8 mouse cellular contexts compared by ENCODE assay signal in the genomic region with DNA sequence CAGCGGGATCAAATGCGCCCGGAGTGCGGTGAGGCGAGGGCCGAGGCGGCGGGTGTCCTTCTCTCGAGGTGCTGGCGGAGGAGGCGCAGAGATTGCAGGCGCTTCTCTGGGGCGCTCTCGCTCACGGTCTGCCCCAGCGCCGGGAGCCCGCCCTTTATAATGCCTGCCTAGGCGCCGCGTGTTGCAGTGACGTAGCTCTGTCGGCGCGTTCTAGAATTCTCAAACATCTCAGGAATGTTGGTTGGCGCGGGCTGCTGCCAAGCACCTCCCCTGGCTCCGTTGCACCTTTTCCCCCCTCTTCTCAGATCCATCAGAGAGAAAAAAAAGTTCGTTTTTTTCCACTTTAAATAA. TPM values are rescaled to one million over a fixed set of nuclear protein-coding genes. Genes with fewer than 3 reads are reported as not detected.
DNase-seq lines count a peak whose midpoint lies in the region; ATAC-seq and TF ChIP-seq lines count a peak whose summit lies in the region.

A gene (minus strand): TSS at position 130 of the 351 bp plus-strand sequence.

- WGBS in bone marrow, adult 2 months = under 1% methylated on average over 29 of the region's 29 CpGs
- whole genome bisulfite sequencing in hindbrain, embryonic 10.5 days = 0% methylated on average over 29 of the region's 29 CpGs

- peaks cover 10% of the 10 kb centered on the region for H3K36me3 ChIP-seq in ES-Bruce4 (ENCODE audit: control insufficient read depth, insufficient read depth, low read length, poor library complexity, severe bottlenecking)
- peaks cover 7% of the 10 kb centered on the region; the same call in 1 of the 2 replicates for H3K36me3 ChIP-seq in hindbrain, embryonic 10.5 days

- ATAC-seq in megakaryocyte progenitor cell, adult 5-6 weeks (replicated peaks; ENCODE audit: poor library complexity) = peak; percentile 6; the same call in 1 of the 2 replicates

- peak; percentile 61 for TF ChIP-seq POLR2A in ES-Bruce4 (IDR thresholded peaks at IDR 0.05; ENCODE audit: insufficient read depth, low read length)
- no peak for TF ChIP-seq POLR2A in bone marrow, adult 2 months (IDR thresholded peaks at IDR 0.05; ENCODE audit: borderline replicate concordance, control insufficient read depth, low read depth, low read length)

- H3K9ac ChIP-seq in ES-Bruce4 (ENCODE audit: low read depth, poor library complexity, severe bottlenecking) = peak within 1 kb of the TSS; percentile 94

- H3K4me1 ChIP-seq in ES-Bruce4 (ENCODE audit: control insufficient read depth, insufficient read depth, low read length) = peaks cover 3% of the 10 kb centered on the region
- no peaks in the 10 kb centered on the region for H3K4me1 ChIP-seq in bone marrow, adult 2 months (ENCODE audit: control insufficient read depth, insufficient read depth, low read length)
- peaks cover 92% of the 10 kb centered on the region for H3K4me1 ChIP-seq in hindbrain, embryonic 10.5 days (replicated peaks)

- H3K27ac ChIP-seq in ES-Bruce4 (ENCODE audit: insufficient read depth, low read length) = peak within 1 kb of the TSS; percentile 39; the same call in 1 of the 2 replicates
- no peak within 1 kb of the TSS for H3K27ac ChIP-seq in bone marrow, adult 2 months (ENCODE audit: control insufficient read depth, insufficient read depth, low read depth, low read length, poor library complexity)
- peak within 1 kb of the TSS; percentile 95 for H3K27ac ChIP-seq in hindbrain, embryonic 10.5 days

- peak; percentile 64; the same call in 1 of the 2 replicates for TF ChIP-seq EP300 in ES-Bruce4 (IDR thresholded peaks at IDR 0.05; ENCODE audit: insufficient read depth, low read depth, low read length)

- no peaks in the 10 kb centered on the region for H3K9me3 ChIP-seq in ES-Bruce4 (replicated peaks; ENCODE audit: control insufficient read depth, insufficient read depth, low read length, poor library complexity, severe bottlenecking)
- no peaks in the 10 kb centered on the region for H3K9me3 ChIP-seq in hindbrain, embryonic 10.5 days

- H3K4me3 ChIP-seq in ES-Bruce4 (ENCODE audit: low read depth, low read length) = peak within 1 kb of the TSS; percentile 86
- no peak within 1 kb of the TSS for H3K4me3 ChIP-seq in bone marrow, adult 2 months (replicated peaks; ENCODE audit: control insufficient read depth, low read depth, low read length)
- H3K4me3 ChIP-seq in hindbrain, embryonic 10.5 days = peak within 1 kb of the TSS; percentile 72

- no peak for TF ChIP-seq CTCF in ES-Bruce4 (IDR thresholded peaks at IDR 0.05; ENCODE audit: low read depth, low read length)
- no peak for TF ChIP-seq CTCF in bone marrow, adult 2 months (IDR thresholded peaks at IDR 0.05; ENCODE audit: control insufficient read depth, insufficient read depth, low read length)

- no peaks in the 10 kb centered on the region for H3K27me3 ChIP-seq in ES-Bruce4 (ENCODE audit: control insufficient read depth, insufficient read depth, low read length, poor library complexity, severe bottlenecking)
- peaks cover 52% of the 10 kb centered on the region for H3K27me3 ChIP-seq in hindbrain, embryonic 10.5 days (ENCODE audit: insufficient read depth, poor library complexity, severe bottlenecking)

- intact Hi-C loops in left cerebral cortex, postnatal 10 days (cut with DNase I) = loop anchor here (5.0 kb wide), 1 partner anchor 107 kb away; a partner anchor contains a TSS

- peak; percentile 48 to 54 for DNase-seq in frontal cortex, postnatal 14 days (ENCODE audit: low spot score in 2 of 2)
- DNase-seq in hindbrain, embryonic 10.5 days (ENCODE audit: low spot score) = peak; percentile 86
- peak; percentile 67 to 89 for DNase-seq in left cerebral cortex, postnatal 10 days (ENCODE audit: extremely low spot score in 1 of 2, low spot score in 2 of 2)
- peak; percentile 86 for DNase-seq in skeletal muscle tissue, adult 2 months (ENCODE audit: low read depth, low spot score)
- DNase-seq in thymus, postnatal 0 days (ENCODE audit: low spot score) = no peak

RNA-seq across cellular contexts. Expression of the gene that starts here (rescaled TPM):
- polyA plus RNA-seq in ES-Bruce4 (2011; ENCODE audit: insufficient read depth, insufficient read length, low read depth, missing spikeins) = 204 and 217 TPM in 2 replicates
- polyA plus RNA-seq in bone marrow, adult 2 months (2011; ENCODE audit: insufficient read depth, insufficient read length, low replicate concordance, missing spikeins) = 4.3 and 15.7 TPM in 2 replicates
- 42.9 and 43.4 TPM in 2 replicates for polyA plus RNA-seq in hindbrain, embryonic 10.5 days (2016; fragmentation: Nextera tagmentation; extraction: Ambion mirVana)
- 1 to 10 TPM; 4.6 to 8.1 TPM for total RNA-seq in left cerebral cortex, postnatal 10 days (2021)
- not detected in 2 replicates for total RNA-seq in megakaryocyte progenitor cell, adult 5-6 weeks (2015)
- total RNA-seq in megakaryocyte progenitor cell, adult 5-6 weeks (2017) = not detected in 2 replicates
- polyA plus RNA-seq in thymus, postnatal 0 days (2015; fragmentation: Nextera tagmentation; extraction: Ambion mirVana) = 5.7 and 8.0 TPM in 2 replicates

Comparison
In these comparisons a context has a peak if more than half of its experiments do, and no peak if none do; other contexts are left out.
1. RNA of the gene that starts here (total RNA-seq): 4.6 to 8.1 TPM in left cerebral cortex, postnatal 10 days; not detected in megakaryocyte progenitor cell, adult 5-6 weeks; every median in the first group is over 4 times any median in the second.
2. Peak in ATAC-seq in megakaryocyte progenitor cell, adult 5-6 weeks; RNA of the gene not detected or under 1 TPM.